Mouse (Mus musculus): ENCODE measurements around the gene Mpdz. TPM values are rescaled to one million over a fixed set of nuclear protein-coding genes. Genes with fewer than 3 reads are reported as not detected.

The Mpdz gene
- polyA plus RNA-seq, 1 experiment from 2014 or later: 16.2 TPM

DNA sequence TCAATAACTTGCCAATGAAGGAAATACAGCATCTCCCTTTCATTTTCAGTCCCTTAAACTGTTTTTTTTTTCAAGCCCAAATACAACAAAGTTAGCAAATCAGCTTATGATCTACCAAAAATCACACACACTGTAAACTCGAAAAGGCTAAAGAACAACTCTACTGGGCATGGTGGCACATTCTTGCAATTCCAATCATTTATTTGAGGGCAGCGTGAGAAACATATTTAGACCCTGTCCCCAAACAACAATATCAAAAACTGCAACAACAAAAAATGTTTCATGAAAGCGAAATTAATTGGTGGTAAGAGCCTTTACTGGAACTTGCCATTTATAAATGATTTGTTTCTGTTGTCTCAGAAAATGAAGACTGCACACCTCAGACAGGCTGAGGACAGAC lies 97.5 kb downstream of the Mpdz start:
- H3K27ac ChIP-seq: no peak overlapping the region
- H3K36me3 ChIP-seq (replicated peaks; ENCODE audit: control insufficient read depth, insufficient read depth): peaks cover 8% of the 10 kb centered on the region; the same call in 1 of the 2 replicates
- ATAC-seq (ENCODE audit: low FRiP score) (no peak), DNase-seq (ENCODE audit: low spot score) (no peak)
- WGBS: 89% methylated on average over 3 of the region's 3 CpGs
- no peak overlapping the region for H3K4me3 ChIP-seq (replicated peaks; ENCODE audit: low read length)
- no peak overlapping the region for H3K9ac ChIP-seq
- no peaks in the 10 kb centered on the region for H3K27me3 ChIP-seq (ENCODE audit: control insufficient read depth, insufficient read depth, low read length)
- no peaks in the 10 kb centered on the region for H3K9me3 ChIP-seq (ENCODE audit: control insufficient read depth, low read length)
- no peaks in the 10 kb centered on the region for H3K4me1 ChIP-seq (replicated peaks; ENCODE audit: control insufficient read depth, insufficient read depth, low read length)
- H3K4me2 ChIP-seq (replicated peaks): no peak overlapping the region

DNA sequence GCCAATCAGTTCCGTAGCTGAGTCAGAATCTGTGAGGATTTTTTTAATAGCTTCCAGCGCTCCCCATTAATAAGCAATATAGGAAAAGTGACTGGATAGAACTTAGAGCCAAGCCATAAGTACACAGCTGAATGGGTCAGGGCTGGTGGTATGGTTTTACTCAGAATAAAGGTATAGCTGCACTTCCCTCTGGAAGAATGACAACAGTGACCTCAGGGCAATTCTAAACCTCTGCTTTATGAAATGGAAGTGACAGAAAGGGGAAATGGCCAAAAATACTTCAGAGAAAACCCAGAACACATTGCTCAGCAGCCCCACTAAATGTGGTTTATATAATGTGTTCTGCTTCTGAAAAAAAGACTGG lies 109.0 kb downstream of the Mpdz start:
- no peak for ATAC-seq (ENCODE audit: low FRiP score)
- no peak for DNase-seq (ENCODE audit: low spot score)
- Histone ChIP-seq H3K4me3 (replicated peaks; ENCODE audit: low read length) (no peak overlapping the region), H3K9ac (no peak overlapping the region), H3K4me1 (replicated peaks; ENCODE audit: control insufficient read depth, insufficient read depth, low read length) (peaks cover 13% of the 10 kb centered on the region; the same call in 1 of the 2 replicates), H3K27me3 (ENCODE audit: control insufficient read depth, insufficient read depth, low read length) (no peaks in the 10 kb centered on the region), H3K4me2 (replicated peaks) (no peak overlapping the region), H3K9me3 (ENCODE audit: control insufficient read depth, low read length) (no peaks in the 10 kb centered on the region), H3K36me3 (replicated peaks; ENCODE audit: control insufficient read depth, insufficient read depth) (no peaks in the 10 kb centered on the region), H3K27ac (peak overlapping the region; percentile 10; the same call in 1 of the 2 replicates)
- WGBS: 71% methylated on average over 2 of the region's 2 CpGs

DNA sequence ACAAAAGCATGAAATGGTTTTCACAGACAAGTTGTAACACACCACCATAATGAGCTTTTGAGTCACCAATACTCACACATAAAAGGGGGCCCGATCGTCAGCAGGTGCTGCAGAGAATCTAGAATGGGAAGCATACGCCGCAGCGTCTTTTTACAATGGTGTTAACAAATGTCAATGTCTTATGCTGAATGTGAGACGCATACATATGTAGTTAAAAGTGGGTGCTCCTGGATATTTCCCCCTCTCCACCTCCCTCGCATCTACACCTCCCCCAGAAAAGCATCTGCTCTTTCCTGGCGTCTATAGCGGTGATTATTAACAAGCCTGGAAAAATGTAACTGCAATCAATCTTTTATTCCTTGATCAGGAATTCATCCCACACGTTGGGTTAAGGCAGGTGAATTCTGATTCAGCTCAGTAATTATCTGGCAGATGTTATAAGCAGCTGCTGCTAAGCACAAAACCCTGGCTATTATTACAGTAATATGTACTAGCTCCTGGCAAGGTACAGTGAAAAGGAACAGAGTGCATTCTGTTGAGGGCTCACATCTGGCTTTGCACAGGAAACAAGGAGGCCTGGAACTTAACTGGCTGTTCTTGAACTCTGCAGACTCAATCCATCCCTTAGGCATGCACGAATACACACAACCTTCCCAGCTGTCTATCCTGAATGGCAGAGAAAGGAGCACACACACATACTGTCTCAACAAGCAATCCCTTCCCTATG lies 109.6 kb downstream of the Mpdz start:
- Histone ChIP-seq H3K27ac (peak overlapping the region; percentile 10), H3K9me3 (ENCODE audit: control insufficient read depth, low read length) (no peaks in the 10 kb centered on the region), H3K4me3 (replicated peaks; ENCODE audit: low read length) (no peak overlapping the region), H3K4me1 (replicated peaks; ENCODE audit: control insufficient read depth, insufficient read depth, low read length) (peaks cover 13% of the 10 kb centered on the region; the same call in 1 of the 2 replicates), H3K36me3 (replicated peaks; ENCODE audit: control insufficient read depth, insufficient read depth) (no peaks in the 10 kb centered on the region), H3K4me2 (replicated peaks) (peak overlapping the region; percentile 15; the same call in 1 of the 2 replicates), H3K27me3 (ENCODE audit: control insufficient read depth, insufficient read depth, low read length) (no peaks in the 10 kb centered on the region), H3K9ac (no peak overlapping the region)
- DNase-seq (ENCODE audit: low spot score) (no peak), ATAC-seq (ENCODE audit: low FRiP score) (peak; percentile 70; the same call in 1 of the 2 replicates)
- 42% methylated on average over 11 of the region's 11 CpGs for WGBS

DNA sequence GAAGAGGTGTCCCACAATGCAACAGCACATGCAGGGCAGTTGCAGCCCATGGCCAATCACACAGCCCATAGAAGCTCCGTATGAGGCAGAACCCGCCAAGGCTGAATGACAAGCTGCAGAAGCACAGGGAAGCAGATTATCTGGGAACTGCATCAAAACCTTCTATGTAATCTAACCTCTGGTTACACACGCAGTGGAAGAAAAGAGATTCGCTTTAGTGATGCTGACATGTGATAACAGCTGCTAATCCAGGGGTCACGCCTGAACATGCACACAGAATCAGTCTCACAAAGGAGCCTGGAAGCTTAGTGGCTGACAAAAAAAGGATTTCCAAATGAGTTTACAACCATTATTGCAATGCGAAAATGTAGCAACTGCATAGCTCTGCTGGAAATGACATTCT lies 110.2 kb downstream of the Mpdz start:
- H3K36me3 ChIP-seq (replicated peaks; ENCODE audit: control insufficient read depth, insufficient read depth): no peaks in the 10 kb centered on the region
- ATAC-seq (ENCODE audit: low FRiP score): peak; percentile 64; the same call in 1 of the 2 replicates
- peak overlapping the region; percentile 10 for H3K27ac ChIP-seq
- DNase-seq (ENCODE audit: low spot score): peak; percentile 40
- H3K4me2 ChIP-seq (replicated peaks): peak overlapping the region; percentile 15; the same call in 1 of the 2 replicates
- H3K4me3 ChIP-seq (replicated peaks; ENCODE audit: low read length): no peak overlapping the region
- 38% methylated on average over 6 of the region's 6 CpGs for WGBS
- no peak overlapping the region for H3K9ac ChIP-seq
- H3K27me3 ChIP-seq (ENCODE audit: control insufficient read depth, insufficient read depth, low read length): no peaks in the 10 kb centered on the region
- peaks cover 13% of the 10 kb centered on the region; the same call in 1 of the 2 replicates for H3K4me1 ChIP-seq (replicated peaks; ENCODE audit: control insufficient read depth, insufficient read depth, low read length)
- H3K9me3 ChIP-seq (ENCODE audit: control insufficient read depth, low read length): no peaks in the 10 kb centered on the region

DNA sequence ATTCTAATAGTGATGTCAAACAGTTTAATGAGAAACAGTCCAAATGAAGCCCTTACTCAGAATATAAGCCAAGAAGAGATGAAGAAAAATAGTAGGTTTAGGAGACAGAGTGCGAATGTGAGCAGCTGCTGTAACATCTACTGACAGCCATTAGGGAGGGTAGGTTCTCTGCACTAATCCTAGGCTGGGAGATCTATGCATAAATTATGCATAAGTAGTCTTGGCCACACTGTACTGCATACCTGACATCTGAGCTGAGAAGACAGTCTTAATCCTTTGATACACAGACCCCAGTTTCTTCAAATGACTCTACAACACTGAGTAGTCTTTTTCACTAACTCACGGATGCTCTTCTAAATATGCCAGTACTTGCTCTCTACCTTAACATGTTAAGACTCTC lies 114.9 kb downstream of the Mpdz start:
- no peaks in the 10 kb centered on the region for H3K36me3 ChIP-seq (replicated peaks; ENCODE audit: control insufficient read depth, insufficient read depth)
- no peak overlapping the region for H3K27ac ChIP-seq
- H3K27me3 ChIP-seq (ENCODE audit: control insufficient read depth, insufficient read depth, low read length): no peaks in the 10 kb centered on the region
- no peak for ATAC-seq (ENCODE audit: low FRiP score)
- H3K9ac ChIP-seq: no peak overlapping the region
- no peak for DNase-seq (ENCODE audit: low spot score)
- no peak overlapping the region for H3K4me3 ChIP-seq (replicated peaks; ENCODE audit: low read length)
- no peaks in the 10 kb centered on the region for H3K9me3 ChIP-seq (ENCODE audit: control insufficient read depth, low read length)
- WGBS: 93% methylated on average over 2 of the region's 2 CpGs
- H3K4me2 ChIP-seq (replicated peaks): no peak overlapping the region
- H3K4me1 ChIP-seq (replicated peaks; ENCODE audit: control insufficient read depth, insufficient read depth, low read length): peaks cover 6% of the 10 kb centered on the region; the same call in 1 of the 2 replicates

DNA sequence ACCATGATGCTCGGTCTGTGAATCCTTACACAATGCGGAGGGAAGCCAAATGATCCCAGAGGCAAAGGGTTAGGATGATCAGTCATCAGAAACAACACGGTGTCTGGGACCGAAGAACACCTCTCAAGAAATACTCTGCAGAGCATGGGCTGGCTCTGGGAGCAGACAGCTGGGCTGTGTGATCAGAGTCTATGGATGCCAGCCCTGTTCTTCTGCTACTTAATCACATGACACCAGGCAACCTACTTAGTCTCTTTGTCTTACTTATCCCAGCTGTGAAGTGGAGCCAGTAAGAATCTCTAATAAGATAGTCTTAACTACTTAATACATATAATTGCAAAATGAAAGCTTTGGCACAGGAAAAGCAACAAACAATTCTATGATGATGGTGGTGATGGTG lies 118.8 kb downstream of the Mpdz start:
- no peak overlapping the region for H3K4me3 ChIP-seq (replicated peaks; ENCODE audit: low read length)
- no peaks in the 10 kb centered on the region for H3K9me3 ChIP-seq (ENCODE audit: control insufficient read depth, low read length)
- ATAC-seq (ENCODE audit: low FRiP score) (no peak), DNase-seq (ENCODE audit: low spot score) (no peak)
- 93% methylated on average over 4 of the region's 4 CpGs for whole genome bisulfite sequencing
- no peaks in the 10 kb centered on the region for H3K36me3 ChIP-seq (replicated peaks; ENCODE audit: control insufficient read depth, insufficient read depth)
- H3K27ac ChIP-seq: no peak overlapping the region
- no peak overlapping the region for H3K4me2 ChIP-seq (replicated peaks)
- no peak overlapping the region for H3K9ac ChIP-seq
- no peaks in the 10 kb centered on the region for H3K27me3 ChIP-seq (ENCODE audit: control insufficient read depth, insufficient read depth, low read length)
- no peaks in the 10 kb centered on the region for H3K4me1 ChIP-seq (replicated peaks; ENCODE audit: control insufficient read depth, insufficient read depth, low read length)

DNA sequence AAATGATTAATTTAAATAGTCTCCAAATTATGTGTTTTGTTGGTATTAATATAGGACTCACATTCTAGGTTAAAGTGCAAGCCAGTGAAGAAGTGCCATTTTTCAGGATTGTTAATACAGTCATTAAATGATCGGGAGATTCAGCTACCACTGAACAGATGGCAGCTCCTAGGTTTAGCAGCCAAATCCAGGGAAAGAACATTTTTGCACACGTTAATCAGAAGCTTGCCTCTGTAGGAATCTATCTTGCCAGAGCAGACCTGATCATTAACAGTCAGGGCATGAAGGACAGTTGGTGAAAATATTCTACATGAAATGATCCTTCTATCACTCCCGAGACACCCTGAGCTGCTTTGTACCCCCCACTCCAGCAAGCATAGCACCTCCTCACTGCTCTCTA lies 120.4 kb downstream of the Mpdz start:
- no peak for ATAC-seq (ENCODE audit: low FRiP score)
- H3K4me2 ChIP-seq (replicated peaks): no peak overlapping the region
- no peak overlapping the region for H3K27ac ChIP-seq
- no peaks in the 10 kb centered on the region for H3K4me1 ChIP-seq (replicated peaks; ENCODE audit: control insufficient read depth, insufficient read depth, low read length)
- H3K9ac ChIP-seq: no peak overlapping the region
- WGBS: 74% methylated on average over 3 of the region's 3 CpGs
- 0 out of 2 replicates have a peak, but pooled peaks cover 10% of the 10 kb centered on the region for H3K36me3 ChIP-seq (replicated peaks; ENCODE audit: control insufficient read depth, insufficient read depth)
- H3K4me3 ChIP-seq (replicated peaks; ENCODE audit: low read length): no peak overlapping the region
- no peaks in the 10 kb centered on the region for H3K9me3 ChIP-seq (ENCODE audit: control insufficient read depth, low read length)
- no peak for DNase-seq (ENCODE audit: low spot score)
- H3K27me3 ChIP-seq (ENCODE audit: control insufficient read depth, insufficient read depth, low read length): no peaks in the 10 kb centered on the region

DNA sequence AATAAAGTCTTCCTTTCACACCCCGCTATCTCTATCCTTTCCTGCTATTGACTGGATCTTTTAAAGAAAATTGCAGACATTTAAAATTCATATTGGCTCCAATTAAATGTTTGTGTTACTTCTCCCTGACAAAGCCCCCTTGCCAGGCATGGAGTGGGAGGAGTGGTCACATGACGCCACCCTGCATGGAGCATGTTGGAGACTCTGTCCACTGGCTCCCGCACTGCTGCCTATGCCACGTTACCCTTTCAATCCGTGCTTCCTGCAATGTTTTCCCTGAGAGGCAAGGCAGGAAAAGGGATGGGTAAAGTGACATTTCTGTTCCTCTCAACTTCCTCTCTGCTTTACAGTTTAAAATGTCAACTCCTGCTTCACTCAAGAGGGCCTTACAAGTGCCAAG lies 128.0 kb downstream of the Mpdz start:
- Histone ChIP-seq H3K4me3 (replicated peaks; ENCODE audit: low read length) (no peak overlapping the region), H3K9ac (no peak overlapping the region), H3K4me1 (replicated peaks; ENCODE audit: control insufficient read depth, insufficient read depth, low read length) (no peaks in the 10 kb centered on the region), H3K4me2 (replicated peaks) (no peak overlapping the region), H3K27ac (no peak overlapping the region), H3K9me3 (ENCODE audit: control insufficient read depth, low read length) (no peaks in the 10 kb centered on the region), H3K36me3 (replicated peaks; ENCODE audit: control insufficient read depth, insufficient read depth) (0 out of 2 replicates have a peak, but pooled peaks cover 10% of the 10 kb centered on the region), H3K27me3 (ENCODE audit: control insufficient read depth, insufficient read depth, low read length) (no peaks in the 10 kb centered on the region)
- DNase-seq (ENCODE audit: low spot score): no peak
- WGBS: 74% methylated on average over 5 of the region's 5 CpGs
- ATAC-seq (ENCODE audit: low FRiP score): no peak

DNA sequence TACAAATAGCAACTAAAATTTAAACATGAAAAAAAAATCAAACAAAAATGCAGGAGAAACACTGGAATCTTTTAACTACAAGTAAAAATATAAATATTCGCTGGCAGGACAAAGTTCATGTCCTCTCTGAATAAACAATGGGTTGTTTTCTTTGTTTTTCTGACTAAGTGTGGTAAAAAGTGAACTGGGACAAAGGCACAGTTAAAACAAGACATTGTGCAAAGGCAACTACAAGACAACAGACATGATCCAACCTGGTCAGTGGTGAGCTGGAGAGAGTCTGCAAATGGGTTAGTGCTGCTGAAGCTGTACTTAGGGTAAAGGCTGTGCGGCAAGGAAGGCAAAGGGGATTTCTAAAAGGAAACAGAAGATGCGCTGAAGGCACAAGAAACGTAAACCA lies 129.4 kb downstream of the Mpdz start:
- H3K9me3 ChIP-seq (ENCODE audit: control insufficient read depth, low read length): no peaks in the 10 kb centered on the region
- 0 out of 2 replicates have a peak, but pooled peaks cover 9% of the 10 kb centered on the region for H3K36me3 ChIP-seq (replicated peaks; ENCODE audit: control insufficient read depth, insufficient read depth)
- no peaks in the 10 kb centered on the region for H3K27me3 ChIP-seq (ENCODE audit: control insufficient read depth, insufficient read depth, low read length)
- H3K4me2 ChIP-seq (replicated peaks): no peak overlapping the region
- DNase-seq (ENCODE audit: low spot score) (no peak), ATAC-seq (ENCODE audit: low FRiP score) (no peak)
- no peak overlapping the region for H3K4me3 ChIP-seq (replicated peaks; ENCODE audit: low read length)
- no peak overlapping the region for H3K27ac ChIP-seq
- no peak overlapping the region for H3K9ac ChIP-seq
- H3K4me1 ChIP-seq (replicated peaks; ENCODE audit: control insufficient read depth, insufficient read depth, low read length): no peaks in the 10 kb centered on the region
- WGBS: 89% methylated on average over 4 of the region's 4 CpGs

DNA sequence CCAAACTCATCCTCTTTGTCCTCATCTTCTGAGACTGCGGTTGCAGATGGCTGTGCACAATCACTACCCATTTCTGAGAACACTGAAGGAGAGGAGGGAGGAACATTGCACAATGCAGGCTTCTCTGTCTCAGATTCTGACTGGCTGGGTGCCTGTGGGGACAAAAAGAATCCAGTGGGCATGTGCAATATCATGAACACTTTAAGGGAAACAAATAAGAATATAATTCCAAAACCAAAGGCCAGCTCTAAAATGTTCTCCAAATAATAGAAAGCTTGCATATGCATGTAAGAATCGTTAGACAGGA lies 132.5 kb downstream of the Mpdz start:
- Histone ChIP-seq H3K4me3 (replicated peaks; ENCODE audit: low read length) (no peak overlapping the region), H3K9ac (no peak overlapping the region), H3K27me3 (ENCODE audit: control insufficient read depth, insufficient read depth, low read length) (no peaks in the 10 kb centered on the region), H3K9me3 (ENCODE audit: control insufficient read depth, low read length) (no peaks in the 10 kb centered on the region), H3K36me3 (replicated peaks; ENCODE audit: control insufficient read depth, insufficient read depth) (no peaks in the 10 kb centered on the region), H3K27ac (no peak overlapping the region), H3K4me2 (replicated peaks) (no peak overlapping the region), H3K4me1 (replicated peaks; ENCODE audit: control insufficient read depth, insufficient read depth, low read length) (no peaks in the 10 kb centered on the region)
- DNase-seq (ENCODE audit: low spot score) (no peak), ATAC-seq (ENCODE audit: low FRiP score) (no peak)
- whole genome bisulfite sequencing: 86% methylated on average over 2 of the region's 2 CpGs
